Mouse (Mus musculus): Measurements from ENCODE around the gene Parp2. TPM values are rescaled to one million over a fixed set of nuclear protein-coding genes. Genes with fewer than 3 reads are reported as not detected.
"Not testable (repeated sequence)": the region's sequence is repeated elsewhere in the genome, so short reads cannot be mapped to it uniquely, and the experiment has no call there.

Parp2 gene
- polyA plus RNA-seq, 1 experiment, result 22.1 TPM

- Histone ChIP-seq H3K4me3 (no peak overlapping the region), H3K79me2 (ENCODE audit: control insufficient read depth, insufficient read depth) (no peaks in the 10 kb centered on the region), H3ac (ENCODE audit: control insufficient read depth, insufficient read length) (no peak overlapping the region), H3K27me3 (ENCODE audit: control insufficient read depth, insufficient read depth, insufficient read length) (no peaks in the 10 kb centered on the region), H3K4me2 (ENCODE audit: low read depth) (no peak overlapping the region), H3K36me3 (ENCODE audit: control insufficient read depth, insufficient read depth) (peaks cover 16% of the 10 kb centered on the region)
- TF ChIP-seq REST (IDR thresholded peaks at IDR 0.05; ENCODE audit: insufficient read depth, insufficient read length) (no peak), POLR2A (IDR thresholded peaks at IDR 0.05; ENCODE audit: insufficient read length, low read depth) (no peak)
Observed at GRCm38 (mm10) chr14:50837236-50837635, 29.6 kb downstream of the Parp2 start.

- Histone ChIP-seq H3K36me3 (ENCODE audit: control insufficient read depth, insufficient read depth) (peaks cover 41% of the 10 kb centered on the region), H3K4me3 (no peak overlapping the region), H3K27me3 (ENCODE audit: control insufficient read depth, insufficient read depth, insufficient read length) (no peaks in the 10 kb centered on the region), H3ac (ENCODE audit: control insufficient read depth, insufficient read length) (no peak overlapping the region), H3K79me2 (ENCODE audit: control insufficient read depth, insufficient read depth) (no peaks in the 10 kb centered on the region), H3K4me2 (ENCODE audit: low read depth) (no peak overlapping the region)
- no peak for TF ChIP-seq MAX (IDR thresholded peaks at IDR 0.05; ENCODE audit: low read depth)
Observed at GRCm38 (mm10) chr14:50855788-50856187, 48.1 kb downstream of the Parp2 start.

GRCm38 (mm10) chr14:50862641-50863040, 55.0 kb downstream of the Parp2 start:
- no peaks in the 10 kb centered on the region for H3K27me3 ChIP-seq (ENCODE audit: control insufficient read depth, insufficient read depth, insufficient read length)
- no peak overlapping the region for H3K4me2 ChIP-seq (ENCODE audit: low read depth)
- H3ac ChIP-seq (ENCODE audit: control insufficient read depth, insufficient read length), result no peak overlapping the region
- peaks cover 38% of the 10 kb centered on the region for H3K36me3 ChIP-seq (ENCODE audit: control insufficient read depth, insufficient read depth)
- no peak for TF ChIP-seq POLR2AphosphoS2 (IDR thresholded peaks at IDR 0.05; ENCODE audit: insufficient read length, low read depth)
- TF ChIP-seq SRF (IDR thresholded peaks at IDR 0.05; ENCODE audit: control insufficient read depth, insufficient read length, low read depth), result no peak
- no peak for TF ChIP-seq TCF12 (IDR thresholded peaks at IDR 0.05; ENCODE audit: insufficient read depth, poor library complexity, severe bottlenecking)
- TF ChIP-seq MYOD1 (IDR thresholded peaks at IDR 0.05; ENCODE audit: control insufficient read depth in 1 of 3, insufficient read length in 2 of 3, low read depth in 2 of 3), result no peak
- no peak for TF ChIP-seq CEBPB (IDR thresholded peaks at IDR 0.05; ENCODE audit: insufficient read depth, poor library complexity, severe bottlenecking)
- TF ChIP-seq USF1 (IDR thresholded peaks at IDR 0.05; ENCODE audit: low read depth), result no peak
- TF ChIP-seq TCF3 (IDR thresholded peaks at IDR 0.05; ENCODE audit: insufficient read length, low read depth), result no peak
- no peak for TF ChIP-seq MYOG (IDR thresholded peaks at IDR 0.05; ENCODE audit: control insufficient read depth in 1 of 3, insufficient read depth in 1 of 3, insufficient read length in 2 of 3, low read depth in 2 of 3)
- no peak for TF ChIP-seq MAX (IDR thresholded peaks at IDR 0.05; ENCODE audit: low read depth)
- no peak for TF ChIP-seq REST (IDR thresholded peaks at IDR 0.05; ENCODE audit: insufficient read depth, insufficient read length)
- TF ChIP-seq POLR2A (IDR thresholded peaks at IDR 0.05; ENCODE audit: insufficient read length, low read depth), result no peak
- no peak overlapping the region for H3K4me3 ChIP-seq
- no peaks in the 10 kb centered on the region for H3K79me2 ChIP-seq (ENCODE audit: control insufficient read depth, insufficient read depth)

GRCm38 (mm10) chr14:50865005-50865404, 57.4 kb downstream of the Parp2 start:
- H3K79me2 ChIP-seq (ENCODE audit: control insufficient read depth, insufficient read depth); H3K4me3 ChIP-seq; H3K27me3 ChIP-seq (ENCODE audit: control insufficient read depth, insufficient read depth, insufficient read length); H3ac ChIP-seq (ENCODE audit: control insufficient read depth, insufficient read length); H3K4me2 ChIP-seq (ENCODE audit: low read depth): not testable (repeated sequence)
- H3K36me3 ChIP-seq (ENCODE audit: control insufficient read depth, insufficient read depth), result peaks cover 28% of the 10 kb centered on the region

GRCm38 (mm10) chr14:50866966-50867365, 59.3 kb downstream of the Parp2 start:
- Histone ChIP-seq H3K79me2 (ENCODE audit: control insufficient read depth, insufficient read depth) (peaks cover 7% of the 10 kb centered on the region), H3K27me3 (ENCODE audit: control insufficient read depth, insufficient read depth, insufficient read length) (no peaks in the 10 kb centered on the region), H3ac (ENCODE audit: control insufficient read depth, insufficient read length) (no peak overlapping the region), H3K4me2 (ENCODE audit: low read depth) (no peak overlapping the region), H3K36me3 (ENCODE audit: control insufficient read depth, insufficient read depth) (peaks cover 22% of the 10 kb centered on the region), H3K4me3 (no peak overlapping the region)
- no peak for TF ChIP-seq POLR2AphosphoS2 (IDR thresholded peaks at IDR 0.05; ENCODE audit: insufficient read length, low read depth)
- no peak for TF ChIP-seq POLR2A (IDR thresholded peaks at IDR 0.05; ENCODE audit: insufficient read length, low read depth)
- no peak for TF ChIP-seq MYOG (IDR thresholded peaks at IDR 0.05; ENCODE audit: control insufficient read depth in 1 of 3, insufficient read depth in 1 of 3, insufficient read length in 2 of 3, low read depth in 2 of 3)
- TF ChIP-seq USF1 (IDR thresholded peaks at IDR 0.05; ENCODE audit: low read depth), result no peak
- TF ChIP-seq CEBPB (IDR thresholded peaks at IDR 0.05; ENCODE audit: insufficient read depth, poor library complexity, severe bottlenecking), result no peak
- TF ChIP-seq MYOD1 (IDR thresholded peaks at IDR 0.05; ENCODE audit: control insufficient read depth in 1 of 3, insufficient read length in 2 of 3, low read depth in 2 of 3), result no peak
- no peak for TF ChIP-seq REST (IDR thresholded peaks at IDR 0.05; ENCODE audit: insufficient read depth, insufficient read length)
- no peak for TF ChIP-seq SRF (IDR thresholded peaks at IDR 0.05; ENCODE audit: control insufficient read depth, insufficient read length, low read depth)
- TF ChIP-seq MAX (IDR thresholded peaks at IDR 0.05; ENCODE audit: low read depth), result no peak
- TF ChIP-seq E2F4 (IDR thresholded peaks at IDR 0.05; ENCODE audit: insufficient read depth), result no peak
- no peak for TF ChIP-seq TCF12 (IDR thresholded peaks at IDR 0.05; ENCODE audit: insufficient read depth, poor library complexity, severe bottlenecking)
- TF ChIP-seq TCF3 (IDR thresholded peaks at IDR 0.05; ENCODE audit: insufficient read length, low read depth), result no peak

- TF ChIP-seq MAX (IDR thresholded peaks at IDR 0.05; ENCODE audit: low read depth) (no peak), POLR2AphosphoS2 (IDR thresholded peaks at IDR 0.05; ENCODE audit: insufficient read length, low read depth) (no peak), REST (IDR thresholded peaks at IDR 0.05; ENCODE audit: insufficient read depth, insufficient read length) (no peak), TCF3 (IDR thresholded peaks at IDR 0.05; ENCODE audit: insufficient read length, low read depth) (no peak), MYOD1 (IDR thresholded peaks at IDR 0.05; ENCODE audit: control insufficient read depth in 1 of 3, insufficient read length in 2 of 3, low read depth in 2 of 3) (no peak), POLR2A (IDR thresholded peaks at IDR 0.05; ENCODE audit: insufficient read length, low read depth) (no peak), MYOG (IDR thresholded peaks at IDR 0.05; ENCODE audit: control insufficient read depth in 1 of 3, insufficient read depth in 1 of 3, insufficient read length in 2 of 3, low read depth in 2 of 3) (no peak)
- Histone ChIP-seq H3K27me3 (ENCODE audit: control insufficient read depth, insufficient read depth, insufficient read length) (no peaks in the 10 kb centered on the region), H3K36me3 (ENCODE audit: control insufficient read depth, insufficient read depth) (peaks cover 22% of the 10 kb centered on the region), H3K4me2 (ENCODE audit: low read depth) (no peak overlapping the region), H3K4me3 (no peak overlapping the region), H3K79me2 (ENCODE audit: control insufficient read depth, insufficient read depth) (peaks cover 7% of the 10 kb centered on the region), H3ac (ENCODE audit: control insufficient read depth, insufficient read length) (no peak overlapping the region)
Observed at GRCm38 (mm10) chr14:50868211-50868610, 60.6 kb downstream of the Parp2 start.
